In genomic region chr15:102370727-102371126, GRCm38 (mm10) we compare ENCODE assay signal across 12 mouse cellular contexts. TPM values are rescaled to one million over a fixed set of nuclear protein-coding genes. Genes with fewer than 3 reads are reported as not detected.
DNase-seq lines count a peak whose midpoint lies in the region; ATAC-seq and TF ChIP-seq lines count a peak whose summit lies in the region.
"Had no signal": no experiment of that assay in that cellular context is flagged by ENCODE, and none has a peak within 500 bp of the region (broad histone marks: within the 10 kb centered on the region; RNA-seq: fewer than 3 reads in every experiment).

No protein-coding gene starts in this region.

- H3K27me3 ChIP-seq in heart, embryonic 16.5 days (ENCODE audit: control insufficient read depth, insufficient read depth, low read length) = peaks cover 17% of the 10 kb centered on the region
- no peaks in the 10 kb centered on the region for H3K27me3 ChIP-seq in embryonic facial prominence, embryonic 13.5 days
- H3K27me3 ChIP-seq in limb, embryonic 14.5 days (ENCODE audit: control insufficient read depth, insufficient read depth, low read length) = no peaks in the 10 kb centered on the region

- H3K9me3 ChIP-seq in heart, embryonic 16.5 days (replicated peaks; ENCODE audit: control insufficient read depth, low read length) = no peaks in the 10 kb centered on the region
- no peaks in the 10 kb centered on the region for H3K9me3 ChIP-seq in ES-E14 (ENCODE audit: control insufficient read depth, insufficient read depth, low read depth, low read length)
- H3K9me3 ChIP-seq in embryonic facial prominence, embryonic 13.5 days = no peaks in the 10 kb centered on the region
- H3K9me3 ChIP-seq in limb, embryonic 14.5 days (ENCODE audit: control insufficient read depth, low read length) = no peaks in the 10 kb centered on the region

- in situ Hi-C loops in ES-E14 (cut with MboI; ENCODE audit: low sequenced_read_pairs in 2 of 2, unreplicated experiment in 2 of 2) = no loop called here

- H3K9ac ChIP-seq in heart, embryonic 16.5 days (ENCODE audit: low read length) = peak overlapping the region; percentile 6; the same call in 1 of the 2 replicates
- peak overlapping the region; percentile 57 for H3K9ac ChIP-seq in ES-E14 (ENCODE audit: insufficient read depth, low read depth, low read length, poor library complexity, severe bottlenecking)
- peak overlapping the region; percentile 58 for H3K9ac ChIP-seq in embryonic facial prominence, embryonic 13.5 days
- peak overlapping the region; percentile 48; the same call in 1 of the 2 replicates for H3K9ac ChIP-seq in limb, embryonic 14.5 days (ENCODE audit: low read depth, low read length, severe bottlenecking)

- WGBS in heart, embryonic 16.5 days = 10% methylated on average over 10 of the region's 10 CpGs
- under 1% methylated on average over 10 of the region's 10 CpGs for WGBS in embryonic facial prominence, embryonic 13.5 days
- 2% methylated on average over 10 of the region's 10 CpGs for WGBS in limb, embryonic 14.5 days

- no peak for TF ChIP-seq POLR2A in limb, embryonic 14.5 days (IDR thresholded peaks at IDR 0.05; ENCODE audit: borderline replicate concordance, extremely low read depth, insufficient read depth, insufficient read length)

- peaks cover 6% of the 10 kb centered on the region for H3K4me1 ChIP-seq in heart, embryonic 16.5 days (ENCODE audit: control insufficient read depth, insufficient read depth, low read length)
- H3K4me1 ChIP-seq in ES-E14 (ENCODE audit: control insufficient read depth in 2 of 2, insufficient read depth in 2 of 2, low read length in 2 of 2, poor library complexity in 1 of 2) = peaks cover 4 to 18% of the 10 kb centered on the region in 2 experiments; a peak in 3 of 4 replicates
- peaks cover 38% of the 10 kb centered on the region for H3K4me1 ChIP-seq in embryonic facial prominence, embryonic 13.5 days
- peaks cover 21% of the 10 kb centered on the region for H3K4me1 ChIP-seq in limb, embryonic 14.5 days (ENCODE audit: control insufficient read depth, insufficient read depth, low read length)

- no peak overlapping the region for H3K27ac ChIP-seq in heart, embryonic 16.5 days (ENCODE audit: low read length)
- H3K27ac ChIP-seq in ES-E14 (ENCODE audit: insufficient read depth, low read depth, low read length, poor library complexity, severe bottlenecking) = no peak overlapping the region
- H3K27ac ChIP-seq in embryonic facial prominence, embryonic 13.5 days = peak overlapping the region; percentile 88
- peak overlapping the region; percentile 55; the same call in 1 of the 2 replicates for H3K27ac ChIP-seq in limb, embryonic 14.5 days (replicated peaks; ENCODE audit: low read depth, low read length)

- H3K36me3 ChIP-seq in heart, embryonic 16.5 days (ENCODE audit: control insufficient read depth, insufficient read depth) = no peaks in the 10 kb centered on the region
- H3K36me3 ChIP-seq in ES-E14 (ENCODE audit: control insufficient read depth, insufficient read depth, low read length, poor library complexity, severe bottlenecking) = no peaks in the 10 kb centered on the region
- no peaks in the 10 kb centered on the region for H3K36me3 ChIP-seq in embryonic facial prominence, embryonic 13.5 days
- no peaks in the 10 kb centered on the region for H3K36me3 ChIP-seq in limb, embryonic 14.5 days (ENCODE audit: control insufficient read depth, insufficient read depth, low read length)

- DNase-seq in heart, adult 18-20 months = no peak
- no peak for DNase-seq in ES-E14 (ENCODE audit: low read depth, low spot score)
- DNase-seq in limb, embryonic 14.5 days (ENCODE audit: low spot score) = peak; percentile 35
- no peak for DNase-seq in layer of hippocampus, postnatal 14 days (ENCODE audit: low spot score in 2 of 2)
- no peak for DNase-seq in gastrocnemius, postnatal 14 days
- no peak for DNase-seq in right cerebral cortex, postnatal 4 days
- DNase-seq: cerebellum, adult 11 months; thymus, adult 2 months had no signal

- no peak overlapping the region for H3K4me3 ChIP-seq in heart, embryonic 16.5 days (ENCODE audit: low read length)
- peak overlapping the region; percentile 33 to 43; a peak in 2 of 4 replicates for H3K4me3 ChIP-seq in ES-E14 (ENCODE audit: insufficient read depth in 1 of 2, low read depth in 1 of 2, low read length in 2 of 2, poor library complexity in 1 of 2, severe bottlenecking in 1 of 2)
- H3K4me3 ChIP-seq in embryonic facial prominence, embryonic 13.5 days = peak overlapping the region; percentile 28
- H3K4me3 ChIP-seq in limb, embryonic 14.5 days (replicated peaks; ENCODE audit: low read length) = peak overlapping the region; percentile 16; the same call in 1 of the 2 replicates

- intact Hi-C loops in gastrocnemius, postnatal 14 days (cut with DNase I; ENCODE audit: low total_unique reads) = no loop called here

- ATAC-seq in heart, embryonic 16.5 days (replicated peaks; ENCODE audit: extremely low read depth, insufficient read depth, low FRiP score) = no peak
- peak; percentile 81 for ATAC-seq in embryonic facial prominence, embryonic 13.5 days (ENCODE audit: insufficient number of reproducible peaks, insufficient read depth, low FRiP score, low TSS enrichment, low read depth)
- peak; percentile 81 for ATAC-seq in limb, embryonic 14.5 days (ENCODE audit: low FRiP score, low read depth)

- peak overlapping the region; percentile 20 for H3K4me2 ChIP-seq in heart, embryonic 16.5 days (ENCODE audit: low read depth, low read length)
- peak overlapping the region; percentile 54 for H3K4me2 ChIP-seq in embryonic facial prominence, embryonic 13.5 days
- peak overlapping the region; percentile 40 for H3K4me2 ChIP-seq in limb, embryonic 14.5 days (replicated peaks; ENCODE audit: low read depth, low read length, severe bottlenecking)

TF ChIP-seq in ES-E14, 5 proteins besides CTCF, POLR2A, EP300 and RAD21:
- TF ChIP-seq ZNF384 (IDR thresholded peaks at IDR 0.05; ENCODE audit: low read depth, low read length) = no peak
- TF ChIP-seq MAFK (IDR thresholded peaks at IDR 0.05; ENCODE audit: insufficient read depth, low read depth, low read length) = no peak

RNA-seq across cellular contexts. Expression of gene Sp7, which starts 3.7 kb away (rescaled TPM):
- 0.11 and 0.20 TPM in 2 replicates for polyA plus RNA-seq in heart, embryonic 16.5 days (2015; fragmentation: Nextera tagmentation; extraction: Ambion mirVana)
- not detected for total RNA-seq in heart, adult 18-20 months (2021)
- total RNA-seq in ES-E14 (2012; rRNA removed) = 0.09 TPM in 1 of 2 replicates, not detected in the other
- 24.1 and 32.7 TPM in 2 replicates for polyA plus RNA-seq in embryonic facial prominence, embryonic 13.5 days (2015; fragmentation: Nextera tagmentation; extraction: Ambion mirVana)
- 22.5 and 32.5 TPM in 2 replicates for polyA plus RNA-seq in limb, embryonic 14.5 days (2012; rRNA removed)
- polyA plus RNA-seq in limb, embryonic 14.5 days (2014; fragmentation: Nextera tagmentation; extraction: Ambion mirVana) = 7.9 and 11.7 TPM in 2 replicates
- under 1 TPM; 0.69 to 0.90 TPM for total RNA-seq in layer of hippocampus, postnatal 14 days (2021)
- total RNA-seq in gastrocnemius, postnatal 14 days (2021) = under 1 TPM; 0.11 to 0.14 TPM
- total RNA-seq: CH12.LX; megakaryocyte-erythroid progenitor cell, adult 5-6 weeks had no signal

RNA-seq across cellular contexts. Expression of gene Aaas, which starts 20.2 kb away (rescaled TPM):
- 49.3 and 55.6 TPM in 2 replicates for polyA plus RNA-seq in heart, embryonic 16.5 days (2015; fragmentation: Nextera tagmentation; extraction: Ambion mirVana)
- 10 to 100 TPM in 1 of 2 experiments, 1 to 10 TPM in 1; 9.8 to 12.1 TPM for total RNA-seq in heart, adult 18-20 months (2021)
- 69.2 and 86.0 TPM in 2 replicates for total RNA-seq in ES-E14 (2012; rRNA removed)
- polyA plus RNA-seq in embryonic facial prominence, embryonic 13.5 days (2015; fragmentation: Nextera tagmentation; extraction: Ambion mirVana) = 72.9 and 80.6 TPM in 2 replicates
- 65.5 and 86.5 TPM in 2 replicates for polyA plus RNA-seq in limb, embryonic 14.5 days (2012; rRNA removed)
- 54.4 and 59.6 TPM in 2 replicates for polyA plus RNA-seq in limb, embryonic 14.5 days (2014; fragmentation: Nextera tagmentation; extraction: Ambion mirVana)
- total RNA-seq in layer of hippocampus, postnatal 14 days (2021) = 10 to 100 TPM; 25.5 to 27.7 TPM
- 1 to 10 TPM; 7.2 to 8.4 TPM for total RNA-seq in gastrocnemius, postnatal 14 days (2021)

RNA-seq across cellular contexts. Expression of gene Sp1, which starts 35.2 kb away (rescaled TPM):
- polyA plus RNA-seq in heart, embryonic 16.5 days (2015; fragmentation: Nextera tagmentation; extraction: Ambion mirVana) = 5.0 and 5.5 TPM in 2 replicates
- 10 to 100 TPM; 31.9 to 39.6 TPM for total RNA-seq in heart, adult 18-20 months (2021)
- 93.4 and 130 TPM in 2 replicates for total RNA-seq in ES-E14 (2012; rRNA removed)
- 12.3 and 14.1 TPM in 2 replicates for polyA plus RNA-seq in embryonic facial prominence, embryonic 13.5 days (2015; fragmentation: Nextera tagmentation; extraction: Ambion mirVana)
- 35.7 and 41.1 TPM in 2 replicates for polyA plus RNA-seq in limb, embryonic 14.5 days (2012; rRNA removed)
- polyA plus RNA-seq in limb, embryonic 14.5 days (2014; fragmentation: Nextera tagmentation; extraction: Ambion mirVana) = 17.2 and 17.7 TPM in 2 replicates
- 10 to 100 TPM; 22.9 to 28.3 TPM for total RNA-seq in layer of hippocampus, postnatal 14 days (2021)
- total RNA-seq in gastrocnemius, postnatal 14 days (2021) = 10 to 100 TPM; 27.5 to 31.2 TPM

RNA-seq across cellular contexts. Expression of gene Myg1, which starts 39.2 kb away (rescaled TPM):
- polyA plus RNA-seq in heart, embryonic 16.5 days (2015; fragmentation: Nextera tagmentation; extraction: Ambion mirVana) = 56.6 and 67.9 TPM in 2 replicates
- 10 to 100 TPM; 25.0 to 26.0 TPM for total RNA-seq in heart, adult 18-20 months (2021)
- 84.7 and 109 TPM in 2 replicates for total RNA-seq in ES-E14 (2012; rRNA removed)
- 109 TPM in 2 replicates for polyA plus RNA-seq in embryonic facial prominence, embryonic 13.5 days (2015; fragmentation: Nextera tagmentation; extraction: Ambion mirVana)
- polyA plus RNA-seq in limb, embryonic 14.5 days (2012; rRNA removed) = 108 and 117 TPM in 2 replicates
- 91.1 and 92.1 TPM in 2 replicates for polyA plus RNA-seq in limb, embryonic 14.5 days (2014; fragmentation: Nextera tagmentation; extraction: Ambion mirVana)
- 10 to 100 TPM; 51.8 to 61.3 TPM for total RNA-seq in layer of hippocampus, postnatal 14 days (2021)
- 10 to 100 TPM; 17.6 to 19.0 TPM for total RNA-seq in gastrocnemius, postnatal 14 days (2021)

RNA-seq across cellular contexts. Expression of gene Pfdn5, which starts 44.8 kb away (rescaled TPM):
- polyA plus RNA-seq in heart, embryonic 16.5 days (2015; fragmentation: Nextera tagmentation; extraction: Ambion mirVana) = 274 and 277 TPM in 2 replicates
- 100 to 1,000 TPM; 340 to 348 TPM for total RNA-seq in heart, adult 18-20 months (2021)
- 139 and 201 TPM in 2 replicates for total RNA-seq in ES-E14 (2012; rRNA removed)
- polyA plus RNA-seq in embryonic facial prominence, embryonic 13.5 days (2015; fragmentation: Nextera tagmentation; extraction: Ambion mirVana) = 458 and 502 TPM in 2 replicates
- 177 and 331 TPM in 2 replicates for polyA plus RNA-seq in limb, embryonic 14.5 days (2012; rRNA removed)
- polyA plus RNA-seq in limb, embryonic 14.5 days (2014; fragmentation: Nextera tagmentation; extraction: Ambion mirVana) = 527 and 545 TPM in 2 replicates
- total RNA-seq in layer of hippocampus, postnatal 14 days (2021) = 100 to 1,000 TPM; 317 to 334 TPM
- total RNA-seq in gastrocnemius, postnatal 14 days (2021) = 100 to 1,000 TPM; 212 to 228 TPM

Comparison
In these comparisons a context has a peak if more than half of its experiments do, and no peak if none do; other contexts are left out.
1. H3K27ac ChIP-seq: peak in embryonic facial prominence, embryonic 13.5 days (single experiment) and limb, embryonic 14.5 days (single experiment); none in heart, embryonic 16.5 days (single experiment) and ES-E14 (single experiment).
2. H3K9ac ChIP-seq: peak in every context shown above with its lines; median percentile 58 in embryonic facial prominence, embryonic 13.5 days; 57 in ES-E14; 48 in limb, embryonic 14.5 days; 6 in heart, embryonic 16.5 days.
3. Peak in every context shown above with its lines, with median percentiles within 50 percentile points of each other: H3K4me2 ChIP-seq.